Comparison of ENCODE assay signal across 31 mouse cellular contexts in genomic region chr10:94056487-94056886, GRCm38 (mm10).
"Had no signal": no experiment of that assay in that cellular context is flagged by ENCODE, and none has a peak within 500 bp of the region (broad histone marks: within the 10 kb centered on the region; RNA-seq: fewer than 3 reads in every experiment).

No protein-coding gene starts in this region.

- ATAC-seq: liver, embryonic 12.5 days; liver, postnatal 0 days; lung, postnatal 0 days; midbrain, embryonic 13.5 days; midbrain, embryonic 15.5 days; midbrain, embryonic 16.5 days had no signal

- H3K4me1 ChIP-seq: limb, embryonic 15.5 days; midbrain, embryonic 15.5 days; neural tube, embryonic 12.5 days had no signal

- H3K27me3 ChIP-seq: limb, embryonic 13.5 days; limb, embryonic 15.5 days; liver, embryonic 12.5 days; liver, embryonic 13.5 days; liver, embryonic 15.5 days; lung, embryonic 15.5 days; midbrain, embryonic 12.5 days; midbrain, embryonic 13.5 days; midbrain, embryonic 15.5 days; neural tube, embryonic 12.5 days; neural tube, embryonic 13.5 days had no signal

- H3K27ac ChIP-seq: left cerebral cortex, adult 2 months; limb, embryonic 13.5 days; limb, embryonic 15.5 days; liver, embryonic 12.5 days; liver, embryonic 13.5 days; liver, embryonic 14.5 days; liver, embryonic 15.5 days; lung, embryonic 15.5 days; macrophage; midbrain, embryonic 12.5 days; midbrain, embryonic 13.5 days; midbrain, embryonic 15.5 days; neural tube, embryonic 12.5 days; neural tube, embryonic 13.5 days had no signal

- H3K9me3 ChIP-seq: limb, embryonic 13.5 days; limb, embryonic 15.5 days; liver, embryonic 12.5 days; liver, embryonic 13.5 days; liver, embryonic 15.5 days; lung, embryonic 15.5 days; midbrain, embryonic 10.5 days; midbrain, embryonic 12.5 days; midbrain, embryonic 13.5 days; midbrain, embryonic 15.5 days; neural tube, embryonic 12.5 days; neural tube, embryonic 13.5 days had no signal

- H3K4me3 ChIP-seq: left cerebral cortex, adult 2 months; limb, embryonic 13.5 days; limb, embryonic 15.5 days; liver, embryonic 12.5 days; liver, embryonic 13.5 days; liver, embryonic 15.5 days; lung, embryonic 15.5 days; midbrain, embryonic 10.5 days; midbrain, embryonic 12.5 days; midbrain, embryonic 13.5 days; midbrain, embryonic 15.5 days; myocyte; neural tube, embryonic 12.5 days; neural tube, embryonic 13.5 days had no signal

- H3K4me2 ChIP-seq: limb, embryonic 13.5 days; limb, embryonic 15.5 days; liver, embryonic 11.5 days; liver, embryonic 12.5 days; liver, embryonic 13.5 days; liver, embryonic 15.5 days; lung, embryonic 14.5 days; lung, embryonic 15.5 days; midbrain, embryonic 11.5 days; midbrain, embryonic 12.5 days; midbrain, embryonic 13.5 days; midbrain, embryonic 15.5 days; neural tube, embryonic 12.5 days; neural tube, embryonic 13.5 days had no signal

- DNase-seq: left cerebral cortex, postnatal 4 days; liver; liver, embryonic 13.5 days; liver, postnatal 0 days; lung, adult 18-20 months; lung, adult 2 months; lung, embryonic 14.5 days; lung, postnatal 10 days; lung, postnatal 14 days; lung, postnatal 36 days; lung, postnatal 4 days; midbrain, embryonic 14.5 days had no signal

- H3K36me3 ChIP-seq: limb, embryonic 13.5 days; limb, embryonic 15.5 days; liver, embryonic 12.5 days; liver, embryonic 13.5 days; liver, embryonic 15.5 days; lung, embryonic 15.5 days; midbrain, embryonic 10.5 days; midbrain, embryonic 12.5 days; midbrain, embryonic 13.5 days; midbrain, embryonic 15.5 days; neural tube, embryonic 12.5 days; neural tube, embryonic 13.5 days had no signal

- H3K9ac ChIP-seq: limb, embryonic 13.5 days; limb, embryonic 15.5 days; liver, embryonic 12.5 days; liver, embryonic 13.5 days; liver, embryonic 14.5 days; liver, embryonic 15.5 days; liver, postnatal 0 days; lung, embryonic 14.5 days; lung, embryonic 15.5 days; midbrain, embryonic 12.5 days; midbrain, embryonic 13.5 days; midbrain, embryonic 15.5 days; neural tube, embryonic 12.5 days; neural tube, embryonic 13.5 days had no signal
